Mouse (Mus musculus) ES-E14 (cell line): Measurements from ENCODE around the gene Ghrh. TPM values are rescaled to one million over a fixed set of nuclear protein-coding genes. Genes with fewer than 3 reads are reported as not detected.
A peak's percentile ranks its signal among the peaks of the same experiment; 100 is the strongest.

Experiments
- DNase-seq: peaks from one replicate; pipeline ENCODE4 v3.0.0-alpha.2; 2013; ENCODE audit warnings: low read depth, low spot score
- H3K27ac ChIP-seq: 2 replicates; pipeline ENCODE4 v1.5.1; 2012; ENCODE audit warnings: low read depth, mild to moderate bottlenecking, low read length, moderate library complexity, mixed read lengths; ENCODE audit not compliant: poor library complexity, insufficient read depth, severe bottlenecking
- H3K36me3 ChIP-seq: 2 replicates; pipeline ENCODE4 v1.6.1; 2012; ENCODE audit warnings: mild to moderate bottlenecking, low read length, moderate library complexity, mixed read lengths; ENCODE audit not compliant: control insufficient read depth, poor library complexity, insufficient read depth, severe bottlenecking
- H3K4me1 ChIP-seq, 2 experiments: fragments of 150-350 bp in 1 of 2; sonication (generic) in 1 of 2; 2 replicates each; pipeline ENCODE4 v1.6.1; 2012; ENCODE audit warnings: low read length in 2 of 2, mild to moderate bottlenecking in 1 of 2, mixed read lengths in 1 of 2; ENCODE audit not compliant: control insufficient read depth in 2 of 2, insufficient read depth in 2 of 2, poor library complexity in 1 of 2
- H3K4me3 ChIP-seq, 2 experiments: fragments of 150-350 bp in 1 of 2; sonication (generic) in 1 of 2; 2 replicates each; pipeline ENCODE4 v1.5.1; 2012; ENCODE audit warnings: low read length in 2 of 2, low read depth in 1 of 2, mild to moderate bottlenecking in 1 of 2, mixed read lengths in 1 of 2; ENCODE audit not compliant: insufficient read depth in 1 of 2, poor library complexity in 1 of 2, severe bottlenecking in 1 of 2
- H3K9ac ChIP-seq: 2 replicates; pipeline ENCODE4 v1.6.1; 2012; ENCODE audit warnings: low read depth, mild to moderate bottlenecking, low read length, mixed read lengths; ENCODE audit not compliant: poor library complexity, insufficient read depth, severe bottlenecking
- H3K9me3 ChIP-seq: fragments of 150-350 bp; sonication (generic); 2 replicates; pipeline ENCODE4 v1.6.1; 2012; ENCODE audit warnings: low read depth, mild to moderate bottlenecking, low read length; ENCODE audit not compliant: control insufficient read depth, insufficient read depth
- CHD2 ChIP-seq: IDR thresholded peaks from 2 replicates; pipeline ENCODE4 v1.6.1; 2014; ENCODE audit warnings: mild to moderate bottlenecking, low read depth, low read length, inconsistent platforms
- HCFC1 ChIP-seq: IDR thresholded peaks from 2 replicates; pipeline ENCODE4 v1.6.1; 2012; ENCODE audit warnings: low read length, inconsistent platforms, borderline replicate concordance; ENCODE audit not compliant: insufficient read depth
- MAFK ChIP-seq: IDR thresholded peaks from 2 replicates; pipeline ENCODE4 v1.6.1; 2014; ENCODE audit warnings: mild to moderate bottlenecking, low read depth, low read length, inconsistent platforms; ENCODE audit not compliant: insufficient read depth
- ZC3H11A ChIP-seq: IDR thresholded peaks from 2 replicates; pipeline ENCODE4 v1.6.1; 2012; ENCODE audit warnings: low read depth, mild to moderate bottlenecking, inconsistent platforms, low read length, borderline replicate concordance
- ZNF384 ChIP-seq: IDR thresholded peaks from 2 replicates; pipeline ENCODE4 v1.6.1; 2012; ENCODE audit warnings: low read depth, low read length, inconsistent platforms
- in situ Hi-C, 2 experiments: fragments of 600-800 bp; cut with MboI; formaldehyde crosslinking; loops; one replicate each; pipeline ENCODE4 v1.15.1; 2025; ENCODE audit warnings: low sequenced_read_pairs in 2 of 2, inconsistent platforms in 1 of 2; ENCODE audit not compliant: unreplicated experiment in 2 of 2
- total RNA-seq: library from RNA; depleted of rRNA; stranded (reverse); fragments of 300-350 nt; gene quantifications from 2 replicates; pipeline ENCODE4 v1.2.3, GENCODE M21; 2012

Ghrh gene
- total RNA-seq, 1 experiment, result not detected

- Histone ChIP-seq H3K36me3 (peaks cover 7% of the 10 kb centered on the region; the same call in 1 of the 2 replicates), H3K4me3 (no peak overlapping the region)
Measured at GRCm38 (mm10) chr2:157371696-157372095, 24.4 kb upstream of the Ghrh start.

GRCm38 (mm10) chr2:157367991-157368390, 20.7 kb upstream of the Ghrh start:
- Histone ChIP-seq H3K4me3 (peak overlapping the region; percentile 91 to 96), H3K4me1 (peaks cover 0 to 3% of the 10 kb centered on the region in 2 experiments; a peak in 1 of 4 replicates), H3K9me3 (no peaks in the 10 kb centered on the region), H3K27ac (peak overlapping the region; percentile 37; the same call in 1 of the 2 replicates), H3K36me3 (peaks cover 2% of the 10 kb centered on the region; the same call in 1 of the 2 replicates), H3K9ac (peak overlapping the region; percentile 94)
- TF ChIP-seq ZC3H11A (no peak), MAFK (no peak), HCFC1 (no peak), CHD2 (no peak), ZNF384 (no peak)
- in situ Hi-C loops, result no loop called here
- DNase-seq, result no peak

More at GRCm38 (mm10) chr2:157371696-157372095, 24.4 kb upstream of the Ghrh start:
- Histone ChIP-seq H3K27ac (no peak overlapping the region), H3K4me1 (peaks cover 1 to 5% of the 10 kb centered on the region in 2 experiments; a peak in 2 of 4 replicates), H3K9me3 (no peaks in the 10 kb centered on the region), H3K9ac (no peak overlapping the region)
- TF ChIP-seq ZNF384 (no peak), HCFC1 (no peak), CHD2 (no peak)
- no peak for DNase-seq
- in situ Hi-C loops, result no loop called here

GRCm38 (mm10) chr2:157367184-157367893, 20.0 kb upstream of the Ghrh start, which contains the start of gene Manbal:
Manbal (plus strand) TSS chr2:157367594.
- peak; percentile 83 for TF ChIP-seq CHD2
- no peak for TF ChIP-seq ZNF384
- TF ChIP-seq HCFC1, result peak; percentile 77
- no peak for TF ChIP-seq MAFK
- TF ChIP-seq ZC3H11A, result no peak
- peak within 1 kb of the TSS; percentile 94 for H3K9ac ChIP-seq
- H3K4me1 ChIP-seq, result peaks cover 0 to 3% of the 10 kb centered on the region in 2 experiments; a peak in 1 of 4 replicates
- H3K4me3 ChIP-seq, result peak within 1 kb of the TSS; percentile 91 to 96
- peak; percentile 78 for DNase-seq
- in situ Hi-C loops, result no loop called here
- H3K9me3 ChIP-seq, result no peaks in the 10 kb centered on the region
- H3K27ac ChIP-seq, result peak within 1 kb of the TSS; percentile 37; the same call in 1 of the 2 replicates
- no peaks in the 10 kb centered on the region for H3K36me3 ChIP-seq

GRCm38 (mm10) chr2:157366762-157367161, 19.5 kb upstream of the Ghrh start:
- Histone ChIP-seq H3K27ac (no peak overlapping the region), H3K4me1 (peaks cover 0 to 3% of the 10 kb centered on the region in 2 experiments; a peak in 1 of 4 replicates), H3K9me3 (no peaks in the 10 kb centered on the region), H3K36me3 (no peaks in the 10 kb centered on the region), H3K9ac (peak overlapping the region; percentile 5; the same call in 1 of the 2 replicates), H3K4me3 (peak overlapping the region in 1 of 2 experiments; percentile 96; a peak in 2 of 4 replicates)
- TF ChIP-seq HCFC1 (no peak), ZNF384 (no peak), MAFK (no peak), CHD2 (no peak), ZC3H11A (no peak)
- no peak for DNase-seq
- in situ Hi-C loops, result no loop called here

GRCm38 (mm10) chr2:157363031-157363430, 15.7 kb upstream of the Ghrh start:
- Histone ChIP-seq H3K9me3 (no peaks in the 10 kb centered on the region), H3K9ac (no peak overlapping the region), H3K4me3 (no peak overlapping the region), H3K36me3 (no peaks in the 10 kb centered on the region), H3K27ac (no peak overlapping the region), H3K4me1 (no peaks in the 10 kb centered on the region)
- no peak for TF ChIP-seq HCFC1
- no peak for TF ChIP-seq MAFK
- no peak for TF ChIP-seq ZC3H11A
- no peak for TF ChIP-seq CHD2
- no peak for TF ChIP-seq ZNF384
- in situ Hi-C loops, result no loop called here
- DNase-seq, result no peak
